Mouse (Mus musculus) embryonic facial prominence, embryonic 10.5 days (tissue): ENCODE results near the gene Vmn1r188. TPM values are rescaled to one million over a fixed set of nuclear protein-coding genes. Genes with fewer than 3 reads are reported as not detected.
A peak's percentile ranks its signal among the peaks of the same experiment; 100 is the strongest.
"Not testable (repeated sequence)": the region's sequence is repeated elsewhere in the genome, so short reads cannot be mapped to it uniquely, and the experiment has no call there.

ENCODE experiments used
- DNase-seq: peaks from one replicate; pipeline ENCODE4 v3.0.0-alpha.2; 2017; ENCODE audit warnings: low spot score
- H3K27ac ChIP-seq: fragments of 300-500 bp; sonication (generic); replicated peaks from 2 replicates; pipeline ENCODE4 v1.5.1; 2016; ENCODE audit warnings: mild to moderate bottlenecking
- H3K27me3 ChIP-seq: fragments of 300-500 bp; sonication (generic); replicated peaks from 2 replicates; pipeline ENCODE4 v1.6.1; 2016; ENCODE audit warnings: low read depth, mild to moderate bottlenecking; ENCODE audit not compliant: poor library complexity, severe bottlenecking
- H3K36me3 ChIP-seq: fragments of 300-500 bp; sonication (generic); replicated peaks from 2 replicates; pipeline ENCODE4 v1.6.1; 2016; ENCODE audit warnings: mild to moderate bottlenecking, moderate library complexity
- H3K4me1 ChIP-seq: fragments of 300-500 bp; sonication (generic); 2 replicates; pipeline ENCODE4 v1.6.1; 2016
- H3K4me3 ChIP-seq: fragments of 300-500 bp; sonication (generic); 2 replicates; pipeline ENCODE4 v1.5.1; 2016; ENCODE audit warnings: mild to moderate bottlenecking, moderate library complexity
- H3K9me3 ChIP-seq: fragments of 300-500 bp; sonication (generic); 2 replicates; pipeline ENCODE4 v1.6.1; 2016; ENCODE audit warnings: mild to moderate bottlenecking
- WGBS: fragments of 180-500 bp; shearing (Covaris S2); methylation state at CpG from one replicate; pipeline ENCODE4 v1.1.7; 2016; 5-methylcytosine and 5-hydroxymethylcytosine counted together
- polyA plus RNA-seq: library from polyadenylated mRNA; unstranded; fragments of >200 nt; fragmentation: Nextera tagmentation; extraction: Ambion mirVana; gene quantifications from 2 replicates; pipeline ENCODE4 v1.2.1, GENCODE M21; 2016

Vmn1r188 gene
- polyA plus RNA-seq, 1 experiment from 2014 or later = not detected

DNA sequence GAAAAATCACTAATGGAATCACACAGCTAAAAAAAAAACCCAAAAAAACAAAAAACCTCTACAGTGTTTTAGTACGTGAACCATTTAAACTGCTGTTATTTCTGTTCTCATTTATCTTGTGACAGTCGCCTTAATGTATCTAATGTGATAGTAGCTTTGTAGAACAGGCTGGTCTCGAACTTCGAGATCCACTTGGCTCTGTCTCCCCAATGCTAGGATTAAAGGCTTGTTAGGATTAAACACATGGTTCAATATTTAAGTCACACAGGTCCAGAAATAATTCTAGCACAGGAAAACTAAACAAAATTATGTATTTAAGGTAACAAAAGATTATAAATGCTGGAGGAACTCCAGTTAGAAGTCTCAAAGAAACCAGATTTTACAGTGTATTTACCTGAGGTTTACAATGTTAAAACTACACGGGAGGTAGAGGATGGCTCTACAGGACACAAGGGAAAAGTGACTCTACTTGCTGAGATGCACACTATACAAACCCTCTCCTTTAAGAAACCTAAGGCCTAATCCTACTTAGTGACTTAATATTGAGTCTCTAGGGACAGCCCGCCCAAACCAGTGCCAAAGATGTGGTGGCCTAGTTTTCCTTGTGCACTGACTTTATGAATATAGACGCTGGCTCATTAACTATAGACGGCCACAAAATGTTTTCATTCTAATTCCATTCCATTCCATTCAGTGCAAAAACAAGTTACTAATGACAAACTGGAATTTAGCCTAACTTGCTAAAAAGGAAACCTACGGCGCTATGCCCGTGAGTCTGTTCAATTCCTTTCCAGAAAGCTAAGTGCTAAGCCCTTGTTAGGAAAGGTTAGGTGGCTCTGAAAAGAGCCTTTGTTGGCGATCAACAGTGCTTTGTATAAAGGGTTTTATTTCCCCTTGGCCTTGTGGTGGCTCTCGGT is 42.3 kb upstream of the Vmn1r188 start:
- H3K9me3 ChIP-seq = no peaks in the 10 kb centered on the region
- no peaks in the 10 kb centered on the region for H3K27me3 ChIP-seq
- peaks cover 15% of the 10 kb centered on the region for H3K4me1 ChIP-seq
- no peaks in the 10 kb centered on the region for H3K36me3 ChIP-seq
- peak overlapping the region; percentile 63 for H3K4me3 ChIP-seq
- peak; percentile 43 for DNase-seq
- WGBS = 3% methylated on average over 13 of the region's 13 CpGs
- peak overlapping the region; percentile 94 for H3K27ac ChIP-seq

DNA sequence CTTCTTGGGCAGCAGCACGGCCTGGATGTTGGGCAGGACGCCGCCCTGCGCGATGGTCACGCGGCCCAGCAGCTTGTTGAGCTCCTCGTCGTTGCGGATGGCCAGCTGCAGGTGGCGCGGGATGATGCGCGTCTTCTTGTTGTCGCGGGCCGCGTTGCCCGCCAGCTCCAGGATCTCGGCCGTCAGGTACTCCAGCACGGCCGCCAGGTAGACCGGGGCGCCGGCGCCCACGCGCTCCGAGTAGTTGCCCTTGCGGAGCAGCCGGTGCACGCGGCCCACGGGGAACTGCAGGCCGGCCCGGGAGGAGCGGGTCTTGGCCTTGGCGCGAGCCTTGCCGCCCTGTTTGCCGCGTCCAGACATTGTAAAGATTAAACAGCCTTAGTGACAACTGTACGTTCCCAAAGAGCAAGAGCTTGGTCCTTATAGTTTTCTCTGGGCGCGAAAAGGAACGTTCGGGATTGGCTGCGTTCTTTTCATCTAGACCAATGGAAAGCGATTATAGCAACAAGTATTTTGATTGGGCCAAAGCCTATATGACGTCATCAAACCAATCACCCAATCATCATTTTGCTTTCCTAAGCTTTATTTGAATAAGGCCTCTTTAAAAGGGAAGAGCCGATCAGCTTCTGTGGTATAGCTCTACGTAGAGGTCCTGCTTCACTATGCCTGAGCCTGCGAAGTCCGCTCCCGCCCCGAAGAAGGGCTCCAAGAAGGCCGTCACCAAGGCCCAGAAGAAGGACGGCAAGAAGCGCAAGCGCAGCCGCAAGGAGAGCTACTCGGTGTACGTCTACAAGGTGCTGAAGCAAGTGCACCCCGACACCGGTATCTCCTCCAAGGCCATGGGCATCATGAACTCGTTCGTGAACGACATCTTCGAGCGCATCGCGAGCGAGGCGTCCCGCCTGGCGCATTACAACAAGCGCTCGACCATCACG is 41.4 kb upstream of the Vmn1r188 start, which contains the start of the genes Hist1h2ag and Hist1h2bj:
Hist1h2ag (minus strand) TSS at position 377 of the 935 bp plus-strand sequence.
Hist1h2bj (plus strand) TSS at position 647 of the 935 bp plus-strand sequence.
- peak within 1 kb of the TSS; percentile 94 for H3K27ac ChIP-seq
- WGBS = under 1% methylated on average over 57 of the region's 80 CpGs
- H3K9me3 ChIP-seq, H3K36me3 ChIP-seq, H3K27me3 ChIP-seq: not testable (repeated sequence)
- H3K4me1 ChIP-seq = peaks cover 15% of the 10 kb centered on the region
- peak within 1 kb of the TSS; percentile 63 for H3K4me3 ChIP-seq
- peak; percentile 87 for DNase-seq

DNA sequence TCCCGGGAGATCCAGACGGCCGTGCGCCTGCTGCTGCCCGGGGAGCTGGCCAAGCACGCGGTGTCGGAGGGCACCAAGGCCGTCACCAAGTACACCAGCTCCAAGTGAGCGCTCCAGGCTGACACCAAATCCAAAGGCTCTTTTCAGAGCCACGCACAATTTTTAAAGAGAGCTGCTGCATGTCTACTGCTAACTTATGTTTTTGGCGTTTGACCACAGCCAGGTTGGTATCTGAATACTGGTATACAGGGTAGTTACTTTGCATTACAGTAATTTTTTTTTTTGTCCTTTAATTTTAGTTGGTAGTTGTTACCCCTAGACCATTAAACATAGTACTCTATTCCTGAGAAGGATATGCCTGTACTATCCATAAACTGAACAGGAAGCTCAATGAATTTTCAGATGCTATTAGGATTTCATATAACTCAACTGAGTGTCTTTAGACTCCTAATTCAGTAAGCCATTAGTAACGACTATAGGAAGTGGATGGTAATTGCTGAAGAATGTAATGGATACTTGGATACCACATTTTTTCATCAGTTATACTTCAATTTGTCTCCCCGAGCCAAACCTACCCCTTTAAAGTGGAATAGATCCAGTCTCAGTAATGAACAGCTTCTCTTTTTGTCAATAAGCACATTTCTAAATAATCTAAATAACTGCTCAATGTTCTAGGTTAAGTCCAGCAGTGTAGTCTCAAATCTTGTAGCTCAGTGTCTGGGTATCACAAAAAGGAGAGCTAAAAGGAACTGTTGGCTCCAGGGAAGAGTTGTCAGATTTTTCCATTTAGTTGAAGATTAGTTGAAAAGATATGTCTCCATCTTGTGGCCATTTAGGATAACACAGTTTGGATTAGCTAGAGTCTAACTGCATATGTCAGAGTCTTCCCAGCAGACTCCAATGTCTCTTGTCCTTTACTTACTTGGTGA is 40.5 kb upstream of the Vmn1r188 start:
- peak; percentile 46 for DNase-seq
- WGBS = under 1% methylated on average over 14 of the region's 14 CpGs
- H3K4me1 ChIP-seq = peaks cover 15% of the 10 kb centered on the region
- H3K9me3 ChIP-seq = no peaks in the 10 kb centered on the region
- H3K27me3 ChIP-seq = no peaks in the 10 kb centered on the region
- no peaks in the 10 kb centered on the region for H3K36me3 ChIP-seq
- peak overlapping the region; percentile 57 for H3K4me3 ChIP-seq
- peak overlapping the region; percentile 80 for H3K27ac ChIP-seq

DNA sequence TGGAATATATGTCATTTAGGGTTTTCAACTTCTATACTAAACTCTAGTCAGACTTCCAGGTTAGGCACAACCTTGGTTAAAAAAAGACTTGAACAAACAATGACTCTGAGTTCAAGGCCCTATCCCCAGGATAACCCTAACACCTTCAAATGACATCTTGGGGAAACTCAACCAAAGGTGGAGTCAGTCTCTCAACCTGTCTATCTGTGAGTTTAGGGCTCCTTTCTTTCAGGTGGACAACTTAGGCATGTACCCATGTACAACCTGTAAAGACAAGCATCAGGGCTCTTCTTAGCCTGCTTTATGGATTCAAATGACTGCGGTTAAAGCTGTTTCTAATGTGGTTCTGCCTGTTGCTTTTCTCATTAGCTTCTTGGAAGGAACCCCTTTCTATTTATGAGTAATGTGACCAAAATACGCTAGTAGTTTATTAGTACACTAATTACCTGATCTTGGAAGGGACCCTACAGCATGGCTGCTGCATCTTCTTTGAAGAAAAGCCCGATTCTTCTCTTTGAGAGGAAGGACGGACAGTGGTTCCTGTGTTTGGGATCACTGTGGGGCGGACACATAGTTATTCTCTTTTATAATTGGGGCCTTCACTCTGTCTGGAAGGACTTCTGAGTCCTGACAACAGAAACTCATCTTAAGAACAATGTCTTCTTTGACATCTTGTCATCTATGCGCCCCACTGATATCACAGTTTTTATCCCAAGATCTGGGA is 39.6 kb upstream of the Vmn1r188 start:
- peak overlapping the region; percentile 80; the same call in 1 of the 2 replicates for H3K27ac ChIP-seq
- peak overlapping the region; percentile 57 for H3K4me3 ChIP-seq
- 81% methylated on average over 6 of the region's 6 CpGs for WGBS
- no peaks in the 10 kb centered on the region for H3K27me3 ChIP-seq
- no peaks in the 10 kb centered on the region for H3K36me3 ChIP-seq
- no peaks in the 10 kb centered on the region for H3K9me3 ChIP-seq
- peaks cover 19% of the 10 kb centered on the region for H3K4me1 ChIP-seq
- DNase-seq = no peak

DNA sequence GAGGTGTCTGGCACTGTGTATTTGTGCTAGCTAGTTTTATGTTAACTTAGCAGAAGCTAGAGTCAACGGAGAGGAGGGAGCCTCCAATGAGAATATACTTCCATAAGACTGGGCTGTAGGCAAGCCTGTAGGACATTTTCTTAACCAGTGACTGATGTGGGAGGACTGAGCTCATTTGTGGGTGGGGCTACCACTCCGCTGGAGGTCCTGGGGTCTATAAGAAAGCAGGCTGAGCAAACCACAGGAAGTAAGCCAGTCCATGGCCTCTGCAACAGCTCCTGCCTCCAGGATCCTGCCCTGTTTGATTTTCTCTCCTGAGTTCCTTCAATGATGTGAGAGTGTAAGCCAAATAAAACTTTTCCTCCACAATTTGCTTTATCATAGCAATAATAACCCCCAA is 38.9 kb upstream of the Vmn1r188 start:
- 60% methylated on average over 2 of the region's 2 CpGs for WGBS
- peaks cover 17% of the 10 kb centered on the region for H3K4me1 ChIP-seq
- no peak for DNase-seq
- H3K27ac ChIP-seq = no peak overlapping the region
- H3K9me3 ChIP-seq = no peaks in the 10 kb centered on the region
- no peaks in the 10 kb centered on the region for H3K27me3 ChIP-seq
- H3K4me3 ChIP-seq = no peak overlapping the region
- no peaks in the 10 kb centered on the region for H3K36me3 ChIP-seq

DNA sequence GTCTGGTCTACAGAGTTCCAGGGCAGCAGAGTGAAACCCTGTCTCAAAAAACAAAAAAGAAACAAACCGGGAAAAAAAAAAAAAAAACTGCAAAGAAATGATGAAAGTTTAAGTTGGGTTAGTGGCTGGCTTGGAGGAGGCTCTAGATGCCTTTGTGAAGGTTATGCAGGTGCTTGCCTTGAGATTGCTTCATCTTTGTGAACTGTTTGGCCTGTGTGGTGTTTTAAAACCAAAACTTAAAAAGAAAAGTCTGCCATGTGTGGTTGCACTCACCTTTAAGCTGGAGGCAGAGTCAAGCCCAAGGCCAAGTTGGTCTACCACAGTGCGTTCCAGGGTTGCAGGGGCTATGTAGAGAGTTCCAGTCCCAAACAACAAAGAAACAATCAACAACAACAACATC is 35.2 kb upstream of the Vmn1r188 start:
- no peak for DNase-seq

DNA sequence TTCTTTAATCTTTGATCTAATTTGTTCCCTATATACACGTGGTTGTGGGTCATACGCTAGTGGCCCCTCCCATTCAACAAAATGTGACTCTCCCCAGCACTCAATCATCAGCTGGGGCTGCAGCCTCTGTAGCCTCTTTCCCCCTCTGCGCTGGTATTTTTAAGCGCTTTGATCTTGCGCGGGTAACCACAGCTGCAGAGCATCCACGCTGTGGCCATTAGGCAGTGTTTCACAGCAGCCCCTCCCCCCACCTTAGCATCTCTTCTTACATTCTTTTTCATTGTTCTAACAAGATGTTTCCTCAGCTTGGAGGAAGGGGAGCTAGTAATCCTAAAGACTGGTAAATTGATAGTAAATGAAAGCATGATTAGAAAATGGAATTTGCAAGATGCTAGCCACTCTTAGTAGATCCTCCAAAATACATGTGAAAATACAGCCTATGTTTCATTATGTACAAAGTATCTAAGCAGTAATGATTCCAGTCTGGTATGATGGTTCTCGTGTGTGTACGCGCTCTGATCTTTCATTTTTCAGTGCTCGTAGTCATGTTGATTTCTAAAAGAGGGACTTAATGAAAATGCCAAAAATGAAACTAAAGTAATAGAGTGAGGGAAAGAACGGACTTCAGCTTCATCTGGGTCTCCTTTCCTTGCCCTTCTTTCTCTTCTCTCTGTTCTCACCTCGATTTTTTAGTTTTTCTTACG is 34.4 kb upstream of the Vmn1r188 start:
- peak; percentile 87 for DNase-seq
- Histone ChIP-seq H3K36me3 (no peaks in the 10 kb centered on the region), H3K27ac (peak overlapping the region; percentile 83), H3K4me3 (peak overlapping the region; percentile 63), H3K27me3 (no peaks in the 10 kb centered on the region), H3K4me1 (peaks cover 12% of the 10 kb centered on the region; the same call in 1 of the 2 replicates), H3K9me3 (no peaks in the 10 kb centered on the region)
- WGBS = 1% methylated on average over 14 of the region's 14 CpGs

More for the DNA sequence above, 35.2 kb upstream of the Vmn1r188 start:
- H3K27ac ChIP-seq = 0 out of 2 replicates have a peak overlapping the region, but pooled peaks have one; percentile 44
- H3K4me1 ChIP-seq = peaks cover 14% of the 10 kb centered on the region; the same call in 1 of the 2 replicates
- WGBS = 79% methylated on average over 2 of the region's 2 CpGs
- no peaks in the 10 kb centered on the region for H3K27me3 ChIP-seq
- H3K9me3 ChIP-seq = no peaks in the 10 kb centered on the region
- no peaks in the 10 kb centered on the region for H3K36me3 ChIP-seq
- no peak overlapping the region for H3K4me3 ChIP-seq

DNA sequence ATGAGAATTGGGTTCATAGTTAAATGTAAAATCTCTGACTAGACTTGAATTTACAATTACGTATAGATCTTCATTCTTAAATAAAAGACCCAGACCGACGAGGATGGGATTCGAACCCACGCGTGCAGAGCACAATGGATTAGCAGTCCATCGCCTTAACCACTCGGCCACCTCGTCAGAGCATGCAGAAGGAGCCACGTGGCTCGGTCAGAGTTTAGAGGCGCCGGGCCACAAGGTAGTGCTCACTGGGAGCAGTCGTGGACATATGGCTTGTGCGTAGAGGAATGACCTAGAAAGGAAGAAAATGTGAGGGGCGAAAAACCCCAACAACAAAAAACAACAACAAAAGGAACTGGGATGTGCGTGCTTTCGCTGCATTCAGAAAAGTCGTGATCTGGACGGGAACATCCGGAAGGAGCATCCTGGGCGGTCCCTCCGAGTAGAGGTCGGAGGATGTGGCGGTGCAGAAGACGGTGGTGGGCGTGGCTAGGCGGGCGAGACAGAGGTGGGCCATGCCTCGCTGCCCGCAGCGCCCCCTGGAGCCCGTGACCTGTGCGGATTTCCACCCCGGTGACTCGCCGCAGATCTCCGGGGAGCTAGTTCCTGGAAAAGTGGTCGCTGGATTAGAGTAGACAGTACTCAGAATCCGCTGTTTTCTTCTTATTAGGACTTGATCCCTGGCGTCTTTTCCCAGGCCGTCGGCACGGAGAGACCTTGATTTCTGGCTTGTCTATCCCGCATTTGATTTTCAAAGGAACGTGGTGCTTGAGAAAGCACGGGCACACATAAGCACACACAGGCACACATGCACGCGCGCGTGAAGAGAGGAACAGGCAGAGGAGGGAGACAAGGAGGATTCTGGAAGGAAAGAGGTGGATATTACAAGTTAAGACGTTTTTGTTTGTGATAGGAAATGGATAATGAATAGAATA is 33.4 kb upstream of the Vmn1r188 start:
- Histone ChIP-seq H3K27me3 (no peaks in the 10 kb centered on the region), H3K27ac (peak overlapping the region; percentile 83), H3K4me3 (peak overlapping the region; percentile 63), H3K36me3 (no peaks in the 10 kb centered on the region), H3K4me1 (peaks cover 12% of the 10 kb centered on the region; the same call in 1 of the 2 replicates), H3K9me3 (no peaks in the 10 kb centered on the region)
- peak; percentile 97 for DNase-seq
- under 1% methylated on average over 52 of the region's 52 CpGs for WGBS

DNA sequence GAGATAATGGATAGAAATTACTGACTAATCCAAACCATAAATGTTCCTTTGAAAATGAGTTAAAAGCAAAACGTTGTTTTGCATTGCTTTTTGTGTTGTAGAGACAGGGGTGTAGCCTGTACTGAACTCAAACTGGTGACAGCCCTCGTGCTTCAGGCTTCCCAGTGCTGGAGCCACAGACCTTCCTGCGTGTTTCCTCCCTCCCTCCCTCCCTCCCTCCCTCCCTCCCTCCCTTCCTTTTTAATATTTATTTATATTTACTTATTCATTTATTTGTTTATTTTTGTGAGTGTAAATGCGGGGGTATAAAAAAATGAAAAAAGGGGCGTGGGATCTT is 32.7 kb upstream of the Vmn1r188 start:
- 10% methylated on average over 5 of the region's 5 CpGs for WGBS
- DNase-seq = no peak
- no peaks in the 10 kb centered on the region for H3K27me3 ChIP-seq
- H3K27ac ChIP-seq = peak overlapping the region; percentile 83
- peak overlapping the region; percentile 63 for H3K4me3 ChIP-seq
- no peaks in the 10 kb centered on the region for H3K36me3 ChIP-seq
- no peaks in the 10 kb centered on the region for H3K9me3 ChIP-seq
- peaks cover 12% of the 10 kb centered on the region; the same call in 1 of the 2 replicates for H3K4me1 ChIP-seq

DNA sequence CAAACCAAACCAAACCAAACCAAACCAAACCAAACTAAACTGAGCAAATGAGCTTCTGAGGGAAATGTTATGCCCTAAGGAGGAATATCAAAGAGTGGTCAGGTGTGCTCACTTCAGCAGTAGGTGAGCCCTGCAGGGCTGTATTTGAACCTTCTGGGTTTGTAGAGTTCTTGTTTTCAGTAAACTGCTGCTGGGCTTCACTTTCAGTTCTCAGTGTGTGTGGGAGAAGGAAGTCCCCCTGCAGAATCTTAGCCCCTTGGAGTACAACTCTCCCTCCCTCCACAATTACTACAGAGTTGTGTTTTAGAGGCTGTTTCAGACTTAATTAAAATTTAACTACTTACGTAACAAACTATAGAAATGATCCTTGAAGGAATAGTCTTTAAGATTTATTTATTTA is 30.5 kb upstream of the Vmn1r188 start:
- Histone ChIP-seq H3K27ac (no peak overlapping the region), H3K4me1 (peaks cover 12% of the 10 kb centered on the region; the same call in 1 of the 2 replicates), H3K4me3 (no peak overlapping the region), H3K9me3 (no peaks in the 10 kb centered on the region), H3K27me3 (no peaks in the 10 kb centered on the region), H3K36me3 (no peaks in the 10 kb centered on the region)
- 96% methylated on average over 1 of the region's 1 CpGs for WGBS
- no peak for DNase-seq
